Mouse (Mus musculus) forebrain, embryonic 14.5 days (tissue): ENCODE data around the gene Olfr786. TPM values are rescaled to one million over a fixed set of nuclear protein-coding genes. Genes with fewer than 3 reads are reported as not detected.

Experiments
- ATAC-seq: fragments of 200-750 bp; cut with Nextera tagmentation; 2 replicates; pipeline ENCODE4 v1.8.0; 2017; ENCODE audit warnings: mild to moderate bottlenecking, moderate library complexity
- DNase-seq: peaks from one replicate; pipeline ENCODE4 v3.0.0-alpha.2; 2015; ENCODE audit warnings: low spot score
- H3K27ac ChIP-seq: fragments of 300-500 bp; sonication (generic); 2 replicates; pipeline ENCODE4 v1.5.1; 2014; ENCODE audit warnings: low read depth, mild to moderate bottlenecking, control low read depth, low read length, moderate library complexity
- H3K27me3 ChIP-seq: fragments of 300-500 bp; sonication (generic); replicated peaks from 2 replicates; pipeline ENCODE4 v1.6.1; 2014; ENCODE audit warnings: low read length, control low read depth, mixed read lengths; ENCODE audit not compliant: control insufficient read depth, insufficient read depth
- H3K36me3 ChIP-seq: fragments of 300-500 bp; sonication (generic); 2 replicates; pipeline ENCODE4 v1.6.1; 2014; ENCODE audit warnings: low read length, control low read depth; ENCODE audit not compliant: control insufficient read depth, insufficient read depth
- H3K4me1 ChIP-seq: fragments of 300-500 bp; sonication (generic); 2 replicates; pipeline ENCODE4 v1.6.1; 2014; ENCODE audit warnings: antibody characterized with exemption, low read length, control low read depth; ENCODE audit not compliant: control insufficient read depth, insufficient read depth
- H3K4me2 ChIP-seq: fragments of 300-500 bp; sonication (generic); 2 replicates; pipeline ENCODE4 v1.6.1; 2014; ENCODE audit warnings: mild to moderate bottlenecking, control low read depth, low read length
- H3K4me3 ChIP-seq: fragments of 300-500 bp; sonication (generic); 2 replicates; pipeline ENCODE4 v1.5.1; 2014; ENCODE audit warnings: low read depth, low read length, control low read depth
- H3K9ac ChIP-seq: fragments of 300-500 bp; sonication (generic); 2 replicates; pipeline ENCODE4 v1.6.1; 2014; ENCODE audit warnings: mild to moderate bottlenecking, low read length, control low read depth, moderate library complexity
- H3K9me3 ChIP-seq: fragments of 300-500 bp; sonication (generic); replicated peaks from 2 replicates; pipeline ENCODE4 v1.6.1; 2016; ENCODE audit warnings: low read length, control low read depth, mixed read lengths; ENCODE audit not compliant: control insufficient read depth
- WGBS: fragments of 180-500 bp; shearing (Covaris S2); extraction: QIAGEN DNeasy Blood & Tissue Kit; methylation state at CpG from one replicate; pipeline ENCODE4 v1.1.7; 2014; 5-methylcytosine and 5-hydroxymethylcytosine counted together
- polyA plus RNA-seq: library from polyadenylated mRNA; unstranded; fragments of >200 nt; fragmentation: Nextera tagmentation; extraction: Ambion mirVana; gene quantifications from 2 replicates; pipeline ENCODE4 v1.2.1, GENCODE M21; 2014

Olfr786 gene
- not detected in 2 replicates for polyA plus RNA-seq

DNA sequence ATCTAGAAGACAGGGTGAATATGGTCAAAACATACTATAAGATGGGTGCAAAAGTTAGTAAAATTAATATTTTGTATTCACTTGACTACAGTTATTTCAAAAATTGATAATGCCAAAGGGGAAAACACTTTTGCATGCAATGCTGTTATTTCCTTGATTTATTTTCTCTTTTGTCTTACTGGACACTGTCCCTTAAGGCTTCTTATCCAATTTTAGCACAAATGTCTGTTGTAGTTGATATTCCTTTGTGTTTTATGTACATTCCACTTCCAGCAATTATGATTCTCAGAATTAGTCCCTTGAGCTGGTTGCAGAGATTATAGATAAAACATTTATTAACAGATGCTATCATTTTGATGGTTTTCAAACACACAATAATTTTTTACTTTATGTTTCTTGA, at the start of gene Olfr786:
TSS of gene Olfr786 (plus strand) at position 301 of the 400 bp plus-strand sequence.
- Histone ChIP-seq H3K4me1 (no peaks in the 10 kb centered on the region), H3K36me3 (no peaks in the 10 kb centered on the region), H3K27ac (no peak within 1 kb of the TSS), H3K9me3 (no peaks in the 10 kb centered on the region), H3K4me2 (no peak within 1 kb of the TSS), H3K4me3 (no peak within 1 kb of the TSS), H3K27me3 (no peaks in the 10 kb centered on the region), H3K9ac (no peak within 1 kb of the TSS)
- ATAC-seq (no peak), DNase-seq (no peak)

DNA sequence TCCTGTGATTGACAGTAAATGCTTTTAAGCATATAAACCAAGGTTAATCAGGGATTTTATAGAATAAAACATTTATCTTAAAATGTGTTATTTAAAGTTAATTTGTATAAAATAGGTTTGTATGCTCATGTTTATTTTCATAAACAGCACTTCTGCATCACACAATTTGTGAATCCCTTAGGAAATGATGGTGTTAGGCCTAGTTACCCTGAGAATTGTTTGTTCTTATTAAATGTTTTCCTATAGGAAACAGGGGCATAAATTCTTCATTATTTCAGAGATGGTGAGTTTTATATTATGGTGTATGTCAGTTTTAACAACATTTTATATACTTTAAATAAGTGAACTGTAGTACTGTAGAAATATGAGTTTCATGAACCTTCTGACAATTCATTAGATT, 43.3 kb upstream of the Olfr786 start, which contains the start of gene Olfr784:
TSS of gene Olfr784 (plus strand) at position 301 of the 400 bp plus-strand sequence.
- Histone ChIP-seq H3K4me2 (no peak within 1 kb of the TSS), H3K4me1 (no peaks in the 10 kb centered on the region), H3K4me3 (no peak within 1 kb of the TSS), H3K9ac (no peak within 1 kb of the TSS), H3K27ac (no peak within 1 kb of the TSS), H3K27me3 (no peaks in the 10 kb centered on the region), H3K9me3 (no peaks in the 10 kb centered on the region), H3K36me3 (no peaks in the 10 kb centered on the region)
- ATAC-seq (no peak), DNase-seq (no peak)

DNA sequence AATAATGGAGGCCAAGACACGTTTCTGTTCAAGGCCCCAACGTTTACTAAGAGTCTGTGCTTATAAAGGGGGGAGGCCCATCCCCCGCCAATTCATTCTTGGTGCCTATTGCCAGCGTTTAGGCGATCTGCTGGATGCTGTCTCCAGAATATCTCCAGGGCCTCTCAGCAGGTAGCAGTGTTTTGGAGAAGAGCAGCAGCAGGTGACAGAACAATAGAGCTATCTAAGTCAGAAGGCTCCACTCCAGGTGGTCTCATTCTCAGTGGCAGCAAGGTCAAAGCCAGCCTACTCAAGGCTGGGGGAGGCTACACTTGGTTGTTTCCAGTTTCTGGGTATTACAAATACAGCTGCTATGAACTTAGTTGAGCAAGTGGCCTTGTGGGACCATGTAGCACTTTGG, 26.2 kb upstream of the Olfr786 start:
- DNase-seq: no peak
- H3K9me3 ChIP-seq: no peaks in the 10 kb centered on the region; the same call in 1 of the 2 replicates
- no peak overlapping the region for H3K4me3 ChIP-seq
- no peak for ATAC-seq
- no peak overlapping the region for H3K4me2 ChIP-seq
- H3K27ac ChIP-seq: no peak overlapping the region
- no peaks in the 10 kb centered on the region for H3K4me1 ChIP-seq
- H3K27me3 ChIP-seq: no peaks in the 10 kb centered on the region
- WGBS: 46% methylated on average over 5 of the region's 5 CpGs
- H3K36me3 ChIP-seq: no peaks in the 10 kb centered on the region
- H3K9ac ChIP-seq: no peak overlapping the region

DNA sequence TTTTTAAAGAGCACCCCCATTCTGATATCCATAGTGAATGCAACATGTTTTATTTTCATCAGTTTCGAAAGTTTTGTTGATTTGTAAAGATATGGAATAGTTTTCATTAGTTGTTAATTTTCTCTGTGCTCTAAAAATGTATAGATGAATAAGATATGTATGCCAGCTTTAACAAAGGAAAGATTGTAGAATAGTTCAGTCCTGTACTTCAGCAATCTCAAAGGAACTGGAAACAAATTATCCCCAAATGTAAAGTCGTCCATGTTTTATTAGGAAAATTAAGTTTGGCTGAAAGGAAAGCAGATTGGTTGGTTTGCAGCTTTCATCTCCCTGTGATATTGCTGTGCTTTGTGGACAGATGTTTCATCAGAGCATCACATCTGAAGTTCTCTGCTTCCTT, 22.0 kb upstream of the Olfr786 start, which contains the start of gene Olfr785:
TSS of gene Olfr785 (plus strand) at position 301 of the 400 bp plus-strand sequence.
- Histone ChIP-seq H3K36me3 (no peaks in the 10 kb centered on the region), H3K9me3 (no peaks in the 10 kb centered on the region; the same call in 1 of the 2 replicates), H3K4me1 (no peaks in the 10 kb centered on the region), H3K4me3 (no peak within 1 kb of the TSS), H3K27me3 (no peaks in the 10 kb centered on the region), H3K4me2 (no peak within 1 kb of the TSS), H3K27ac (no peak within 1 kb of the TSS), H3K9ac (no peak within 1 kb of the TSS)
- DNase-seq: no peak
- ATAC-seq: no peak
- 76% methylated on average over 2 of the region's 2 CpGs for WGBS

DNA sequence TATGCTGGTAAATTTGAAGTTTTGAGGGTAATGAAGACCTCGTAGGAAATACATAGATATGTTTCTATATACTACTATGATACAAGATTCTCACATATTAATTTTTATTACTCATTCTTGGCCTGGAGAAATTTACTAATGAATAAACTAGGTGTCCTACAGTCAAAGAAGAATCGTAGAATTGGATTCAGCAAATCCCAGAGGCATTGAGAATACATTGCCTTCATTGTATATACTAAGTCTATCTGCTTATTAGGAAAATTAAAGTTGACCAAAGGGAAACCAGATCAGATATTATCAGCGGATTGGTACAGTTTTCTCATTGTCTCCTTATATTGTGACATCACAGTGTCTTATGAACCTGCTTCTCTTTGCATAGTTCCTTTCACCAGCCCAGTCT, 34.5 kb downstream of the Olfr786 start, which contains the start of gene Olfr787:
TSS of gene Olfr787 (plus strand) at position 301 of the 400 bp plus-strand sequence.
- Histone ChIP-seq H3K4me2 (no peak within 1 kb of the TSS), H3K9me3 (no peaks in the 10 kb centered on the region), H3K36me3 (no peaks in the 10 kb centered on the region), H3K27ac (no peak within 1 kb of the TSS), H3K4me1 (no peaks in the 10 kb centered on the region), H3K4me3 (no peak within 1 kb of the TSS), H3K9ac (no peak within 1 kb of the TSS), H3K27me3 (no peaks in the 10 kb centered on the region)
- WGBS: 91% methylated on average over 3 of the region's 3 CpGs
- DNase-seq (no peak), ATAC-seq (no peak)

DNA sequence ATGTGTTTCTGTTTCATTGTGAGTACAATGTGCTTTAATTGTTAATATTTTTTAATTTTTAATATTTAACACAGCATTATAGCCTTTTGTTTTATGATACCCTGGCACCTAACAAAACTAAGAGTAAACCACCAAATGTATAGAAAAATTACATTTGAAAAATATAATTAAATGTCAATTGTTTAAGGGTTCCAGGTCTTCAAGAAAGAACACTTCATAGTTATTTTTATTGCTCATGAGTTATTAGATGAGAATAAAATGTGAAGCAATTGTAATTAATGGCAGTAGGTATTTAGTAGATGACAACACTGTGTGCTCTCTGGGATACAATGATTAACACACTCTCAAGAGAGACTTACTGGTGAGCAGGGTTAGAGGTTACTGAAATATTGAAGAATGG, 43.6 kb downstream of the Olfr786 start, which contains the start of gene Olfr788:
TSS of gene Olfr788 (plus strand) at position 301 of the 400 bp plus-strand sequence.
- H3K4me2 ChIP-seq: no peak within 1 kb of the TSS
- H3K4me3 ChIP-seq: no peak within 1 kb of the TSS
- DNase-seq (no peak), ATAC-seq (no peak)
- no peak within 1 kb of the TSS for H3K27ac ChIP-seq
- H3K9ac ChIP-seq: no peak within 1 kb of the TSS
- H3K36me3 ChIP-seq: no peaks in the 10 kb centered on the region
- H3K4me1 ChIP-seq: no peaks in the 10 kb centered on the region
- H3K9me3 ChIP-seq: no peaks in the 10 kb centered on the region
- H3K27me3 ChIP-seq: no peaks in the 10 kb centered on the region

DNA sequence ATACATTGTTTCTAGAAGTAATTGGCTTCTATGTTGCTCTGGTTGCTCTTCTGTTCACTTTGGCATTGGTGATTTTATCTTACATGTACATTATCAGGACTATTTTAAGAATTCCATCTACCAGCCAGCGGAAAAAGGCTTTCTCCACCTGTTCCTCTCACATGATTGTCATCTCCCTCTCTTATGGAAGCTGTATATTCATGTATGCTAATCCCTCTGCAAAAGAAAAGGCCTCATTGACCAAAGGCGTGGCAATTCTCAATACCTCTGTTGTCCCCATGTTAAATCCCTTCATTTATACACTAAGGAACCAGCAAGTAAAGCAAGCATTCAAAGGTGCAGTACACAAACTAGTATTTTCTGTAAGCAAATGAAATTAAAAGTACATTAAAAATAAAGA, 46.1 kb downstream of the Olfr786 start:
- H3K4me1 ChIP-seq: no peaks in the 10 kb centered on the region
- no peaks in the 10 kb centered on the region for H3K9me3 ChIP-seq
- H3K27me3 ChIP-seq: no peaks in the 10 kb centered on the region
- no peak overlapping the region for H3K9ac ChIP-seq
- ATAC-seq (no peak), DNase-seq (no peak)
- no peaks in the 10 kb centered on the region for H3K36me3 ChIP-seq
- H3K4me2 ChIP-seq: no peak overlapping the region
- no peak overlapping the region for H3K4me3 ChIP-seq
- 34% methylated on average over 2 of the region's 2 CpGs for WGBS
- no peak overlapping the region for H3K27ac ChIP-seq

DNA sequence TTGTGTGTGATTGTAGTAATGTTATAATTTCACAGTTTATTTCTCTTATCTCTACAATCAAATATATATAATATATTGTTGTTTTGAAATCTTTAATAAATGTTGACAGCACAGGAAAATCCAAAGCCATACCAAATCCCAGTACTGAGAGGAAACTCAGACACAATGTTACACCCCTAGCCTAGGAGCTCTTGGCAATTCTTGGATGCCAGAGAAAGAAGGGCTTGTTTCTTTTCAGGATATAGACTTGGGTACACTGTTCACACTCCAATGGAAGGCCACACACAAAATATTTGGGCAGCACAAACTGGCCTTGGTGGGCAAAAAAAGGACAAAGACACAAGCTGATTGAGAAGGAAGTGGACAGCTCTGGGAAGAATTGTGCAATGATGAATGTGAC, 46.6 kb downstream of the Olfr786 start:
- Histone ChIP-seq H3K36me3 (no peaks in the 10 kb centered on the region), H3K4me2 (no peak overlapping the region), H3K9me3 (no peaks in the 10 kb centered on the region), H3K27me3 (no peaks in the 10 kb centered on the region), H3K4me3 (no peak overlapping the region), H3K4me1 (no peaks in the 10 kb centered on the region), H3K9ac (no peak overlapping the region), H3K27ac (no peak overlapping the region)
- DNase-seq (no peak), ATAC-seq (no peak)

DNA sequence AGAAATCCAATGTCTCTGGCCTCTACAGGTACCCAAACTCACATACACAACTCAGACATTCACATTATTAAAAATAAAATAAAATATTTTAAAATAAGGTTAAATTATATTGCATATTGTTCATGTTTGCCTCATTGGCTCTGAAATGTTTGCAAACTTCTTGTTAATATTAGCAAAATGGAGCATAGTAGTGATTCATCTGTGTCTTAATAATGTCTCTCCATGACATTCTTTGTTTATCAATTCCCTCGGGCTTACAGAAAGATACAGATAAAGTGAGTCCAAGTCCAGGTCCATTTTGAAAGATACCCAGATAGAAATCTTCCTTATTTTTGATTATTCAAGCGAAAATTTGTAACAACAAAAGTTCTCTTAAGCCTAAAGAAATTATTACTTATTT, 57.3 kb downstream of the Olfr786 start, which contains the start of gene Olfr789:
TSS of gene Olfr789 (plus strand) at position 301 of the 400 bp plus-strand sequence.
- Histone ChIP-seq H3K27ac (no peak within 1 kb of the TSS), H3K4me1 (no peaks in the 10 kb centered on the region), H3K9me3 (no peaks in the 10 kb centered on the region), H3K4me3 (no peak within 1 kb of the TSS), H3K36me3 (no peaks in the 10 kb centered on the region), H3K27me3 (no peaks in the 10 kb centered on the region), H3K4me2 (no peak within 1 kb of the TSS), H3K9ac (no peak within 1 kb of the TSS)
- DNase-seq (no peak), ATAC-seq (no peak)
- WGBS: 72% methylated on average over 2 of the region's 2 CpGs
